Mouse (Mus musculus) monocyte, adult 5-6 weeks (primary cell): Measurements from ENCODE around the gene Tspan31. TPM values are rescaled to one million over a fixed set of nuclear protein-coding genes. Genes with fewer than 3 reads are reported as not detected.

Source experiments
- ATAC-seq: fragments of 153-309, 156-312 bp; replicated peaks from 2 replicates; pipeline ENCODE4 v1.8.0; 2017; ENCODE audit warnings: mild to moderate bottlenecking; ENCODE audit not compliant: low TSS enrichment, insufficient number of reproducible peaks, severe bottlenecking, poor library complexity, low FRiP score
- total RNA-seq: library from RNA; stranded (forward); fragments of 200-1000, 200-491, 200-594 nt; gene quantifications from 3 replicates; pipeline ENCODE4 v1.2.3, GENCODE M21; 2017

The Tspan31 gene
- total RNA-seq, 1 experiment from 2014 or later, result 49.9 TPM

- ATAC-seq, result no peak
These were observed 14.7 kb downstream of the Tspan31 start for GRCm38 (mm10) chr10:127055406-127055805.

GRCm38 (mm10) chr10:127054646-127055045, 15.4 kb downstream of the Tspan31 start:
- ATAC-seq, result no peak

GRCm38 (mm10) chr10:127050119-127050474, 20.0 kb downstream of the Tspan31 start:
- ATAC-seq, result 0 out of 2 replicates have a peak, but pooled peaks have one; percentile 12

- no peak for ATAC-seq
These were observed 20.5 kb downstream of the Tspan31 start for GRCm38 (mm10) chr10:127049395-127050118.

- ATAC-seq, result no peak
These were observed 21.3 kb downstream of the Tspan31 start for GRCm38 (mm10) chr10:127048608-127049394.

- no peak for ATAC-seq
These were observed 22.1 kb downstream of the Tspan31 start, which contains the start of gene Cyp27b1 for GRCm38 (mm10) chr10:127047954-127048353. Gene Cyp27b1 (plus strand): TSS chr10:127048250.

GRCm38 (mm10) chr10:127043187-127043586, 26.9 kb downstream of the Tspan31 start:
- no peak for ATAC-seq

- no peak for ATAC-seq
These were observed 27.5 kb downstream of the Tspan31 start for GRCm38 (mm10) chr10:127042468-127043115.

- peak; percentile 61 for ATAC-seq
These were observed 28.2 kb downstream of the Tspan31 start for GRCm38 (mm10) chr10:127041774-127042338.

GRCm38 (mm10) chr10:127041274-127041766, 28.7 kb downstream of the Tspan31 start, which contains the start of the genes Mettl1 and Eef1akmt3:
Gene Mettl1 (plus strand): TSS chr10:127041414.
Gene Eef1akmt3 (minus strand): TSS chr10:127041513.
- ATAC-seq, result peak; percentile 2; the same call in 1 of the 2 replicates

GRCm38 (mm10) chr10:127040569-127041214, 29.4 kb downstream of the Tspan31 start:
- ATAC-seq, result no peak

- ATAC-seq, result no peak
These were observed 32.4 kb downstream of the Tspan31 start for GRCm38 (mm10) chr10:127037641-127038040.

- no peak for ATAC-seq
These were observed 33.8 kb downstream of the Tspan31 start for GRCm38 (mm10) chr10:127036273-127036672.

GRCm38 (mm10) chr10:127033301-127033741, 36.7 kb downstream of the Tspan31 start:
- ATAC-seq, result no peak

- peak; percentile 91 for ATAC-seq
These were observed 39.4 kb downstream of the Tspan31 start, which contains the start of gene Tsfm for GRCm38 (mm10) chr10:127030336-127031296. Gene Tsfm (minus strand): TSS chr10:127030840.

- ATAC-seq, result no peak
These were observed 51.6 kb downstream of the Tspan31 start for GRCm38 (mm10) chr10:127018422-127018821.
